Comparison of ENCODE assay signal across 13 mouse cellular contexts in genomic region chr2:103480240-103480639, GRCm38 (mm10). TPM values are rescaled to one million over a fixed set of nuclear protein-coding genes. Genes with fewer than 3 reads are reported as not detected.
DNase-seq lines count a peak whose midpoint lies in the region.
"Had no signal": no experiment of that assay in that cellular context is flagged by ENCODE, and none has a peak within 500 bp of the region (broad histone marks: within the 10 kb centered on the region; RNA-seq: fewer than 3 reads in every experiment).

No protein-coding gene starts in this region.

- H3K4me1 ChIP-seq in heart, embryonic 10.5 days, result peaks cover 18% of the 10 kb centered on the region
- H3K4me1 ChIP-seq in limb, embryonic 10.5 days, result peaks cover 14% of the 10 kb centered on the region

- WGBS in heart, embryonic 10.5 days, result 79% methylated on average over 8 of the region's 8 CpGs
- WGBS in limb, embryonic 10.5 days, result 91% methylated on average over 8 of the region's 8 CpGs

- no peak overlapping the region for H3K4me3 ChIP-seq in heart, embryonic 10.5 days
- no peak overlapping the region for H3K4me3 ChIP-seq in limb, embryonic 10.5 days
- H3K4me3 ChIP-seq: hindbrain, embryonic 15.5 days; layer of hippocampus, adult 2 months; stomach, embryonic 15.5 days had no signal

- no peaks in the 10 kb centered on the region for H3K9me3 ChIP-seq in heart, embryonic 10.5 days
- no peaks in the 10 kb centered on the region for H3K9me3 ChIP-seq in limb, embryonic 10.5 days (replicated peaks)
- H3K9me3 ChIP-seq: hindbrain, embryonic 15.5 days; stomach, embryonic 15.5 days had no signal

- no peaks in the 10 kb centered on the region for H3K27me3 ChIP-seq in heart, embryonic 10.5 days (ENCODE audit: insufficient read depth, poor library complexity, severe bottlenecking)
- no peaks in the 10 kb centered on the region for H3K27me3 ChIP-seq in limb, embryonic 10.5 days (ENCODE audit: low read depth, poor library complexity, severe bottlenecking)
- H3K27me3 ChIP-seq: hindbrain, embryonic 15.5 days; stomach, embryonic 15.5 days had no signal

- peaks cover 6% of the 10 kb centered on the region for H3K36me3 ChIP-seq in heart, embryonic 10.5 days
- H3K36me3 ChIP-seq in limb, embryonic 10.5 days, result peaks cover 9% of the 10 kb centered on the region

- peak overlapping the region; percentile 26; the same call in 1 of the 2 replicates for H3K27ac ChIP-seq in heart, embryonic 10.5 days
- no peak overlapping the region for H3K27ac ChIP-seq in limb, embryonic 10.5 days
- H3K27ac ChIP-seq: hindbrain, embryonic 15.5 days; layer of hippocampus, adult 2 months; stomach, embryonic 15.5 days had no signal

- peak; percentile 15 to 77 for DNase-seq in adrenal gland, adult (ENCODE audit: inconsistent age in 2 of 2, low spot score in 1 of 2)
- no peak for DNase-seq in adrenal gland, postnatal 4 days (ENCODE audit: low spot score in 2 of 2)
- DNase-seq in kidney, postnatal 36 days, result peak; percentile 51 to 68
- DNase-seq in kidney, postnatal 10 days, result no peak
- DNase-seq in heart, embryonic 10.5 days (ENCODE audit: low spot score), result no peak
- peak; percentile 34 for DNase-seq in skeletal muscle tissue, adult 2 months (ENCODE audit: low read depth, low spot score)
- DNase-seq in limb, embryonic 10.5 days (ENCODE audit: low spot score), result no peak
- DNase-seq in cerebellum, postnatal 14 days, result no peak
- DNase-seq: embryo, embryonic 11 days; lung, embryonic 14.5 days had no signal

RNA-seq across cellular contexts. Expression of gene Cat, which starts 4.7 kb away (rescaled TPM):
- 100 to 1,000 TPM; 157 to 174 TPM for total RNA-seq in adrenal gland, postnatal 4 days (2021)
- polyA plus RNA-seq in heart, embryonic 10.5 days (2016; fragmentation: Nextera tagmentation; extraction: Ambion mirVana), result 83.7 and 89.5 TPM in 2 replicates
- 81.8 and 94.7 TPM in 2 replicates for polyA plus RNA-seq in limb, embryonic 10.5 days (2016; fragmentation: Nextera tagmentation; extraction: Ambion mirVana)

Comparison
In these comparisons a context has a peak if more than half of its experiments do, and no peak if none do; other contexts are left out.
1. DNase-seq: peak in adrenal gland, adult (2 of 2), kidney, postnatal 36 days (2 of 2) and skeletal muscle tissue, adult 2 months (single experiment); none in adrenal gland, postnatal 4 days (0 of 2), kidney, postnatal 10 days (single experiment), heart, embryonic 10.5 days (single experiment), limb, embryonic 10.5 days (single experiment) and cerebellum, postnatal 14 days (0 of 2).